Mouse (Mus musculus) midbrain, embryonic 11.5 days (tissue): Measurements from ENCODE around the gene Itpk1. TPM values are rescaled to one million over a fixed set of nuclear protein-coding genes. Genes with fewer than 3 reads are reported as not detected.
A peak's percentile ranks its signal among the peaks of the same experiment; 100 is the strongest.

Experiments
- ATAC-seq: fragments of 200-750 bp; cut with Nextera tagmentation; 2 replicates; pipeline ENCODE4 v1.8.0; 2017; ENCODE audit warnings: moderate TSS enrichment, moderate library complexity; ENCODE audit not compliant: low FRiP score
- DNase-seq: peaks from one replicate; pipeline ENCODE4 v3.0.0; 2015; ENCODE audit warnings: low spot score; ENCODE audit errors: missing footprints
- H3K27ac ChIP-seq: fragments of 300-500 bp; sonication (generic); 2 replicates; pipeline ENCODE4 v1.5.1; 2014; ENCODE audit warnings: low read depth, low read length
- H3K27me3 ChIP-seq: fragments of 300-500 bp; sonication (generic); 2 replicates; pipeline ENCODE4 v1.6.1; 2014; ENCODE audit warnings: mild to moderate bottlenecking, low read length, moderate library complexity, mixed read lengths; ENCODE audit not compliant: control insufficient read depth, insufficient read depth
- H3K36me3 ChIP-seq: fragments of 300-500 bp; sonication (generic); 2 replicates; pipeline ENCODE4 v1.6.1; 2014; ENCODE audit warnings: mild to moderate bottlenecking, low read length, moderate library complexity, mixed read lengths; ENCODE audit not compliant: control insufficient read depth, insufficient read depth
- H3K4me1 ChIP-seq: fragments of 300-500 bp; sonication (generic); 2 replicates; pipeline ENCODE4 v1.6.1; 2014; ENCODE audit warnings: low read length; ENCODE audit not compliant: control insufficient read depth, insufficient read depth
- H3K4me2 ChIP-seq: fragments of 300-500 bp; sonication (generic); 2 replicates; pipeline ENCODE4 v1.6.1; 2014; ENCODE audit warnings: mild to moderate bottlenecking, moderate library complexity
- H3K4me3 ChIP-seq: fragments of 300-500 bp; sonication (generic); 2 replicates; pipeline ENCODE4 v1.5.1; 2014; ENCODE audit warnings: low read depth, low read length
- H3K9ac ChIP-seq: fragments of 300-500 bp; sonication (generic); 2 replicates; pipeline ENCODE4 v1.6.1; 2014; ENCODE audit warnings: low read length
- H3K9me3 ChIP-seq: fragments of 300-500 bp; sonication (generic); 2 replicates; pipeline ENCODE4 v1.6.1; 2016; ENCODE audit warnings: low read length; ENCODE audit not compliant: control insufficient read depth
- WGBS: fragments of 180-500 bp; shearing (Covaris S2); extraction: QIAGEN DNeasy Blood & Tissue Kit; methylation state at CpG from one replicate; pipeline ENCODE4 v1.1.7; 2014; 5-methylcytosine and 5-hydroxymethylcytosine counted together
- polyA plus RNA-seq: library from polyadenylated mRNA; unstranded; fragments of >200 nt; fragmentation: Nextera tagmentation; extraction: Ambion mirVana; gene quantifications from 2 replicates; pipeline ENCODE4 v1.2.1, GENCODE M21; 2014

Gene Itpk1
- polyA plus RNA-seq, 1 experiment from 2014 or later: 14.2 TPM

DNA sequence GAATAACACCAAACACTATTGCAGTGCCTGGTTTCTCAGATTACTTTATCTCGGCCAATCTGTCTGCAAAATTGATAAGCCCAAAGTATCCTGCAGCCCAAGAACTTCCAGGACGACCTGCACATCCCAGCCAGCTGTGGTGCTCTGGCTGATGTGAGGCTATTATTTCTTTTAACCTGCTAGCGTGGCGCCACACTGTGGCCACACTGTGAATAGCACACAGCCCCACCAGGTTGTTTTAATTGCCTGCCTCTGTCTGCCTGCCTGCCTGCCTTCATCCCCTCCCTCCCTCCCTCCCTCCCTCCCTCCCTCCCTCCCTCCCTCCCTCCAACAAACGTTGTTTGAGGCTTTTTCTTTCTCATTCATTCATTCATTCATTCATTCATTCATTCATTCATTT lies 28.7 kb upstream of the Itpk1 start:
- Histone ChIP-seq H3K9ac (no peak overlapping the region), H3K27ac (no peak overlapping the region), H3K4me2 (no peak overlapping the region), H3K4me3 (no peak overlapping the region), H3K36me3 (no peaks in the 10 kb centered on the region), H3K27me3 (no peaks in the 10 kb centered on the region), H3K4me1 (peaks cover 15% of the 10 kb centered on the region; the same call in 1 of the 2 replicates), H3K9me3 (no peaks in the 10 kb centered on the region)
- DNase-seq (peak; percentile 97), ATAC-seq (no peak)
- 18% methylated on average over 4 of the region's 5 CpGs for WGBS

DNA sequence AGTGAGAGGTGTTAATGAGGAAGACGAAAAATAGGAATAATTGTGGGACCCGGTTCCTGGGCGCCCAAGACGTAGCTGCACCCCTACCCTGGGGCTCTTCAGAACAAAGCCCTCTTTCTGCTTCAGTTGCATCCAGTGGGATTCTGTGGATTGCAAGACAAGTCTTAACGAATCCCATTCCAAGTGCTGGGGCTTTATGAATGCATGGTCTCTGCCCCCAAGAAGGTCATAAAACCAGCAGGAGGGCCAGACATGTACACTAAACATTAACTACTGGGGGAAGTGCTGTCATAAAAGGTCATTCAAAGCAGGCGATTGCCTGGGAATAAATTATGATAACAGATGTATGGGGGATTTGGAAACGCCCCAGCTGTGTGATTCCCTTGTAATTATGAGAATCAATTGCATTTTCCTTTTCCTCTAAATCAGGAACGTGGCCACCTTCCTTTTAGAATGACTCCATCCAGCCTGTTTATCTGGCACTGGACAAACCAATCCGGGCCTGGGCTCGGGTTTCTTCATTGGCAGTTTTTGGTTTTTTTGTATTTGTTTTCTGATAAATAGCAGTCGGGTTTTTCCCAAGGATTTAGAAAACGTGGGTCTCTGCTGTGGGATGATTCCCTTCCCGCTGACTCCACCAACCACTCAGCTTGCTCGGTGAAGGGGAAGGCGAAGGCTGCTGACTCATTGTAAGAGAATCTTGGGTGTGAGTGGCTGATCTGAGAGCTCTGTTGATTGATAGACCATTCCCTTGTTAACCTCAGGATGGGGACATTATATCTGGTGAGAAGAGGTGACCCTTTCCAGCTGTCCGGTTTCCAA lies 26.3 kb upstream of the Itpk1 start:
- Histone ChIP-seq H3K4me2 (peak overlapping the region; percentile 30), H3K27ac (peak overlapping the region; percentile 84), H3K27me3 (no peaks in the 10 kb centered on the region), H3K4me1 (peaks cover 15% of the 10 kb centered on the region; the same call in 1 of the 2 replicates), H3K4me3 (peak overlapping the region; percentile 2; the same call in 1 of the 2 replicates), H3K9me3 (no peaks in the 10 kb centered on the region), H3K36me3 (no peaks in the 10 kb centered on the region), H3K9ac (peak overlapping the region; percentile 43)
- peak; percentile 65 for ATAC-seq
- no peak for DNase-seq
- 45% methylated on average over 16 of the region's 16 CpGs for WGBS

GRCm38 (mm10) chr12:102729855-102730797 lies 25.4 kb upstream of the Itpk1 start:
- Histone ChIP-seq H3K27ac (peak overlapping the region; percentile 84), H3K4me2 (peak overlapping the region; percentile 30), H3K36me3 (no peaks in the 10 kb centered on the region), H3K4me1 (peaks cover 15% of the 10 kb centered on the region; the same call in 1 of the 2 replicates), H3K27me3 (no peaks in the 10 kb centered on the region), H3K9ac (peak overlapping the region; percentile 43), H3K9me3 (no peaks in the 10 kb centered on the region), H3K4me3 (peak overlapping the region; percentile 2; the same call in 1 of the 2 replicates)
- ATAC-seq: peak; percentile 99
- 33% methylated on average over 26 of the region's 26 CpGs for WGBS
- peak; percentile 98 for DNase-seq

DNA sequence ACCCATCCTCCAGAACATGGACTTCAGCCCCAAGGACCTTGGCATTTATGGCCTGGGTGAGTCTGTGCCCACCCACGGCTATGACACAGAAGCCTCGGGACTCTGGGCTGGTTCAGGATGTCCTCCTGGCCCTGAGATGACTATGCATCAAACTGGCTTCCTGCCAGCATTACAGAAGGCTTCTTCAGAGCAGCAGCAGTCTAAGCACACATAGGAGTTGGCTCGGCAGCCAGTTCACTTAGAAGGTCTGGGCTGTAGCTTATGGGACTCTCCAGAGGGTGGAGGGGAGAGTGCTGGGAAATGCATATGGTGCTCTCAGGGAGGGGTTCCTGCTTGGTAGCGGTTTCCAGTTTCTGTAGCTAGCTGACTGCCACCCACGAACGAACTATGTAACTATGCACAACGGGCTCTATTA lies 21.0 kb upstream of the Itpk1 start:
- ATAC-seq (no peak), DNase-seq (peak; percentile 66)

DNA sequence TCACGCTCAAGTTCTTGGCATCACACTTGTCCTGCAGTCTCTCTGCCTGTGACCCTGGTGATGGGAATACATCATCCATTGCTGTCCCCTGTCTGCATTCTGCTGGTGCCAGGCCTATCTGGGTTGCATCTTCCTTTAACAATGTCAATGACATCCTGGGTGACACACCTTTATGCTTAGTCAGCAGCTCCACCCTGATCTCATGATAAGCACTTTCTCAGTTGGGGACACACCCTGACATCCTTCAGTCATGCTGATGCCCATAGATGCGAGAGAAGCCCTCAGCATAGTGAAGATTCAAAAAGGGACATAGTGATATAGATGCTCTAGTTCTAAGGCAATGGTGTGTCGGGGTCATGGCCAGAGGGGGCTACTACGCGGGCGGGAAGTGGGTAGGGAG lies 20.4 kb upstream of the Itpk1 start:
- H3K4me1 ChIP-seq: peaks cover 9% of the 10 kb centered on the region; the same call in 1 of the 2 replicates
- H3K9ac ChIP-seq: no peak overlapping the region
- ATAC-seq (no peak), DNase-seq (peak; percentile 59)
- no peak overlapping the region for H3K4me2 ChIP-seq
- 92% methylated on average over 6 of the region's 6 CpGs for WGBS
- H3K4me3 ChIP-seq: no peak overlapping the region
- H3K36me3 ChIP-seq: no peaks in the 10 kb centered on the region
- no peaks in the 10 kb centered on the region for H3K9me3 ChIP-seq
- no peaks in the 10 kb centered on the region for H3K27me3 ChIP-seq
- H3K27ac ChIP-seq: no peak overlapping the region

More for the DNA sequence above, 21.0 kb upstream of the Itpk1 start:
- H3K27ac ChIP-seq: no peak overlapping the region
- no peaks in the 10 kb centered on the region for H3K9me3 ChIP-seq
- H3K4me3 ChIP-seq: no peak overlapping the region
- H3K27me3 ChIP-seq: no peaks in the 10 kb centered on the region
- 80% methylated on average over 7 of the region's 7 CpGs for WGBS
- peaks cover 12% of the 10 kb centered on the region; the same call in 1 of the 2 replicates for H3K4me1 ChIP-seq
- no peak overlapping the region for H3K4me2 ChIP-seq
- no peaks in the 10 kb centered on the region for H3K36me3 ChIP-seq
- H3K9ac ChIP-seq: no peak overlapping the region

- no peaks in the 10 kb centered on the region for H3K36me3 ChIP-seq
- no peak overlapping the region for H3K4me3 ChIP-seq
- ATAC-seq (no peak), DNase-seq (no peak)
- WGBS: 89% methylated on average over 6 of the region's 6 CpGs
- H3K27ac ChIP-seq: no peak overlapping the region
- H3K4me2 ChIP-seq: no peak overlapping the region
- H3K27me3 ChIP-seq: no peaks in the 10 kb centered on the region
- no peak overlapping the region for H3K9ac ChIP-seq
- 0 out of 2 replicates have a peak, but pooled peaks cover 3% of the 10 kb centered on the region for H3K4me1 ChIP-seq
- H3K9me3 ChIP-seq: no peaks in the 10 kb centered on the region
Measured at GRCm38 (mm10) chr12:102723861-102724260, 19.1 kb upstream of the Itpk1 start.

DNA sequence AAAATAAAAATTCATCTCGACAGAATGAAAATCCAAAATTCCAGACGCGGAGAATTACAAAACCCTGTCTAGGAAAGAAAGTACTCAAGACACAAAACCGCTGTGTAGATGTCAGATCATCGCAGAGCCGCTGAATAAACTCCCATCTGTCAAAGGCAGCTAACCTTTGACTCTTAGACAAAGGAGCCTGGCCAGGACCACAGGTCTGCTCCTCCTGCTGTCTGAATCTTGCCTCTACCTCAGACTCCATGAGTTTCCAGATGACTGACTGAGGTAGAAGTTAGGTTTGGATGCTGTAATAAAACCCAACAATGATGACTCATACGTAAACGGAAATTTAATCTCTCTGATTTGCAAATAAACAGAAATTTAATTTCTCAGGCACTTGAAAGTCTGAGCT lies 18.2 kb upstream of the Itpk1 start:
- H3K4me3 ChIP-seq: no peak overlapping the region
- DNase-seq: peak; percentile 84
- no peaks in the 10 kb centered on the region for H3K9me3 ChIP-seq
- no peak for ATAC-seq
- H3K9ac ChIP-seq: no peak overlapping the region
- H3K27ac ChIP-seq: no peak overlapping the region
- 0 out of 2 replicates have a peak, but pooled peaks cover 3% of the 10 kb centered on the region for H3K4me1 ChIP-seq
- no peaks in the 10 kb centered on the region for H3K27me3 ChIP-seq
- 64% methylated on average over 8 of the region's 8 CpGs for WGBS
- H3K36me3 ChIP-seq: no peaks in the 10 kb centered on the region
- no peak overlapping the region for H3K4me2 ChIP-seq

DNA sequence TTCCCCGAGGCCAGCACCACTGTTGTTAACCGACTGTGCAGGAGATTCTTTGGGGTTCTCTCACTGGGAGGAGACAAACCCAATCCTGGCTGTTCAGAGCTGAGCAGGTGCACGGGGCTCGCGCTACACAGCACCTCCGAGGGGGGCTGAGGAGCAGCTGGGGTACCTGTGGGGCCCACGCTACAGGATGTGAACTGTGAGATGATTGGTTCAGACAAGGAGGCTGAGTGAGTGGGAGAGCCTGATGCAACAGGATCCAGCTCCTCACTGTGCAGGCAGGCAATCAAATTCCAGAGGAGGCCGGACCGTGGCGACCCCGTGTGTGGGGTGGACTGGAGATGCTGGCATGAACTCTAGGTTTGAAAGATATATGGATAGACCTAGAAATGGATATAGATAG lies 17.7 kb upstream of the Itpk1 start:
- no peaks in the 10 kb centered on the region for H3K36me3 ChIP-seq
- no peak overlapping the region for H3K27ac ChIP-seq
- 0 out of 2 replicates have a peak, but pooled peaks cover 3% of the 10 kb centered on the region for H3K4me1 ChIP-seq
- H3K4me2 ChIP-seq: no peak overlapping the region
- ATAC-seq (peak; percentile 23; the same call in 1 of the 2 replicates), DNase-seq (no peak)
- 56% methylated on average over 11 of the region's 11 CpGs for WGBS
- no peaks in the 10 kb centered on the region for H3K27me3 ChIP-seq
- H3K9me3 ChIP-seq: no peaks in the 10 kb centered on the region
- no peak overlapping the region for H3K9ac ChIP-seq
- H3K4me3 ChIP-seq: no peak overlapping the region
